Mouse (Mus musculus): ENCODE results near the gene Col27a1.

Gene Col27a1

DNA sequence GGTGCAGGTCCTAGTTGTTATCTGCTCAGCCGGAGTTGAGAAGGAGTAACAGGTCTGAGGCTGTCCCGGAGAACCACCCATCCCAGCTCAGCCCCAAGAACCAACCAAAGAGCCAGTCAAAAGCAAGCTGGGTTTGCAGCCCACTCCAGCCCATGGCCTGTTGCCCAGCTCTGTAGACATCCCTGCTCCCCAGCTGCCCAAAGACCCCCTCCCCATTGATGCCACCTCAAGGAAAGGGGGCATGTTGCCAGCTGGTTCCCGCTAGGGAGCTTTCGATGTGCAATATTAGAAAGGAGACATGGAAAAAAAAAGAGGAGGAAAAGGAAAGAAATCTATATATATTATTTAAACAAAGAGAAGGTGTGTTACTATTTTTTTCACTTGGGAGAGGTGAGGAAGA, 119.6 kb downstream of the Col27a1 start:
- Histone ChIP-seq H3K27me3 (ENCODE audit: control insufficient read depth, insufficient read depth, low read length, poor library complexity, severe bottlenecking) (no peaks in the 10 kb centered on the region), H3K36me3 (ENCODE audit: control insufficient read depth, insufficient read depth, low read length, poor library complexity, severe bottlenecking) (no peaks in the 10 kb centered on the region)
- no peak for DNase-seq (ENCODE audit: low read depth, low spot score)

DNA sequence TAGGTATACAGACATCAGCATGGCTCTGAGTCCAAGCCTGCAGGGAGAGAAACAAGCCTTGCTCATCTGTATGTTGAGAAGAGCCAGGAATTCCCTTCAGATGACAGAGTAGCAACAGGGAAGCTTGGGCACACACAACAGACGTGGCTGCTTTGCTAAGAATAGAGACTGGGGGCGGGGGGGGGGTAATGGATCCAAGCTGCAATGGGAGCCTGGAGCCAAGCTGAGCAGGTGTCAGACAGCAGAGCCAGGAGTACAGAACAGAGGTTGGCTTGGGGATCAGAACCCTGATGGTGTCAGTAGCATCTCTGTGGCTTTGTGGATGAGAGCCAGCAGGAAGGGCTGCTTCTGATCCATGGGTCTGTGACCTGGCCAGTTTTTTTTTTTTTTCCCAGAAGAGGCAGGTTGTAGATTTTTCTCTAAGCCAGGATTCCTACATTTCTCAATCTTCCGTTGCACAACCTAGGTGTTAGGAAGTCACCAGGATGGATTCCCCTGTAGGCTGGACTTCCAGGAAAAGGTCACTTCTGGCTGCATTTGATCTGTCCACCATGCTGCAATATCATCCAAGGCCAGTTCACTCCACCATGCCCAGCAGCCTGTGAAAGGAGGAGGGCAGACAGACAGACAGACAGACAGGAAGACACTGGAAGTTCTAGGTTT, 124.7 kb downstream of the Col27a1 start:
- DNase-seq (ENCODE audit: low read depth, low spot score) = no peak
- Histone ChIP-seq H3K36me3 (ENCODE audit: control insufficient read depth, insufficient read depth, low read length, poor library complexity, severe bottlenecking) (no peaks in the 10 kb centered on the region), H3K27me3 (ENCODE audit: control insufficient read depth, insufficient read depth, low read length, poor library complexity, severe bottlenecking) (no peaks in the 10 kb centered on the region)

DNA sequence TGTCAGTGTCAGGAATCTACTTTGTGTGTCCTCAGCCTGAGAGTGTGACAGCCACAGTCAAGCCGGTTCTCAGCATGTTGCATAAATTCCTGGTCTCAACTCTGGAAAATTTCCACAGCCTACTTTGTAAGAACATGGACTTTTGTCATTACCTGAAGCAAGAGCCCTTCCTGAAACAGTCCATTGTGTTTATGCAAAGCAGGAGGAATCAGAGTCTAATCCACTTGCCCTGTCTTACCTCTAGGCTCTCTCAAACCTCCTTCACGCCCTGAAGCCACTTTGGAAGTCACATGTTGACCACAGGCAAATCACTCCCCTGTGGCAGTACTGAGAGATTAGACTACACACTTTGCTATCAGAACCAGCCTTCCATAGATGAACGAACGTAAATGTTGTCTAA, 128.7 kb downstream of the Col27a1 start:
- no peak for DNase-seq (ENCODE audit: low read depth, low spot score)
- no peaks in the 10 kb centered on the region for H3K27me3 ChIP-seq (ENCODE audit: control insufficient read depth, insufficient read depth, low read length, poor library complexity, severe bottlenecking)

DNA sequence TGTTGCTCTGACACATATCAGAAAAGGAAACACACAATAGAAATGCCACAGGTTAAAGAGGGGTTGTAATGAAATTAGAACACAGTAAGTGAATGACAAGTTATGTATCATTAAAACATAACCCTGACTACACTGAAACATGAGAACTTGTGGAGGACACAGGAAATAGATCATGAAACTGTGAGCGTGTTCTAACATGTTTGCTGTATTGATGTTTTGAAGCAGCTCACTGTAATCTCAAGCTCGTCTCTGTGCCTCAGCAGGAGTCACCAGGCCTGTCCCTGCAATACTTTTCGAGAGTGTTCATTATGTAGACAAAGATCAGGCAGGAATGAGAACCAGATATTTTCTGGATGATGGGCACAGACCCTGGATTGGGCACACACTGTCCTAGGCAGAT, 129.8 kb downstream of the Col27a1 start:
- H3K27me3 ChIP-seq (ENCODE audit: control insufficient read depth, insufficient read depth, low read length, poor library complexity, severe bottlenecking) = no peaks in the 10 kb centered on the region
- no peaks in the 10 kb centered on the region for H3K36me3 ChIP-seq (ENCODE audit: control insufficient read depth, insufficient read depth, low read length, poor library complexity, severe bottlenecking)
- DNase-seq (ENCODE audit: low read depth, low spot score) = no peak

More for the DNA sequence above, 128.7 kb downstream of the Col27a1 start:
- no peaks in the 10 kb centered on the region for H3K36me3 ChIP-seq (ENCODE audit: control insufficient read depth, insufficient read depth, low read length, poor library complexity, severe bottlenecking)

DNA sequence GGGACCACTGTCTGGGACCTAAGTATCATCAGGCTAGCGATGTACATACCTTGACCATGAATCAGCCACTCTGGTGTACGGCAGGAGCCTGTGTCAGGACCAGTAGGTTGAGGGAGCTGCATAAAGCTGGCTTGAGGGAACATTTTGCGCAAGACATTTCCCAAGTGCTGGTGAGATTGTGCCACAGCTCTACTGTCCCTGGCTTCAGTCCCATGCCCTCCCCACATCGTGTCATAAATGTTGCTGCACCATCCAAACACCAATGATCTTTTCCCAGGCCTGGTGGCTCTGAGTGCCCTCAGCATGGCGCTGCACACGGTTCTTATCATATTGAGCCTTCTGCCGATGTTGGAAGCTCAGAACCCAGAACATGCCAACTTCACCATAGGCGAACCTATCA, 130.5 kb downstream of the Col27a1 start, which contains the start of gene Orm1:
Orm1 (plus strand) TSS at position 266 of the 400 bp plus-strand sequence.
- no peak for DNase-seq (ENCODE audit: low read depth, low spot score)
- no peaks in the 10 kb centered on the region for H3K27me3 ChIP-seq (ENCODE audit: control insufficient read depth, insufficient read depth, low read length, poor library complexity, severe bottlenecking)
- no peaks in the 10 kb centered on the region for H3K36me3 ChIP-seq (ENCODE audit: control insufficient read depth, insufficient read depth, low read length, poor library complexity, severe bottlenecking)

DNA sequence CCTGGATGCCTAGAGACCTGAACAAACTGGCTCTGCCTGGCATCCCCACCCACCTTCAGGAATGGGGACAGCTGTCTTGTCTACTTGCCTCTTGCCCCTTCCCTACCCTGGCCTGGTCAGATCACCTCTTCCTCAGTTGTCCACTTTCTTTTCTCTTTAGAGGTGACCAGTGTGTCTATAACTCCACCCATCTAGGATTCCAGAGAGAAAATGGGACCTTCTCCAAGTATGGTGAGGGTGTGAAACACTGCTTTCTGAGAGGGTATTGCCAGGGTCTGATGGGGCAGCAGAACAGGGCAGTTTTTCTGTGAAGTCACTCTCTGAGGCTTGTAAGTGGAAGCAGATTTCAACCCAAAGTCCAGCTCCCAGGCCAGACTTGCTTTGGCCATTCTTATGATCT, 131.5 kb downstream of the Col27a1 start:
- H3K27me3 ChIP-seq (ENCODE audit: control insufficient read depth, insufficient read depth, low read length, poor library complexity, severe bottlenecking) = no peaks in the 10 kb centered on the region
- no peaks in the 10 kb centered on the region for H3K36me3 ChIP-seq (ENCODE audit: control insufficient read depth, insufficient read depth, low read length, poor library complexity, severe bottlenecking)
- no peak for DNase-seq (ENCODE audit: low read depth, low spot score)

DNA sequence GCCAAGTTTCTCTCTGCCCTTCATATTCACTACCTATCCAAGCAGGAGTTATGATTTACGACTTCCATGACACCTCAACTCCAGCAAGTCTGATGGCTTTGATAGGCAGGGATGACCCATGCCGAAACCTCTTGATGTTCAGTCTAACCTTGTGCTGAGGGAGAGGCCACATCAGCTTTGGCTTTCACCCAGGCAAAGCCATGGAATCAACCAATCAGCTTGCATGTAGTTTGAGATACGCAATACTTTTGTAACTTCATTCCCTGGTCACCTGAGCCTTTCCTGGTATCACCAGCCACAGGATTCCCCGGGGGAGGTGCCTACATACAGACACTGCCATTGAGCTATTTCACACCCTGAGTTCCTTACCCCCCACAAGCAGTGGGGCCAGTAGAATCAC, 132.9 kb downstream of the Col27a1 start:
- H3K36me3 ChIP-seq (ENCODE audit: control insufficient read depth, insufficient read depth, low read length, poor library complexity, severe bottlenecking) = no peaks in the 10 kb centered on the region
- H3K27me3 ChIP-seq (ENCODE audit: control insufficient read depth, insufficient read depth, low read length, poor library complexity, severe bottlenecking) = no peaks in the 10 kb centered on the region
- no peak for DNase-seq (ENCODE audit: low read depth, low spot score)

DNA sequence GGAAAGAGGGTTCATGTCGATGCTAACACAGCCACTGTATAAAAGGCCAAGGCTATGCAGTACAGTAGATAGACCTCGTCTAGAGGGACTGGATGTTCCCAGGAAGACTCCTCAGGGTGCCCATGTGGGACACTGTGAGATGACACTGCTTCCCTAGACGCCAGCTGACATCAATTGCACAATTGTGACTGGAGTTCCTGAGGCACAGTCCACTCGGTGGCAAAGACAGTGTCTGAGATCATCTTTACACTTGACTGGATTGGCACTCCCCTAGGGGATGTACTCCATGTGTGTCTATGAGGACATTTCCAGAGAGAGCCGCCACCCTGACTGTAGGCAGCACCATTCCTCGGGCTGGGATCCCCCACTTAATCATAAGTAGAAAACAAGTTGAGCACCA, 134.7 kb downstream of the Col27a1 start:
- H3K36me3 ChIP-seq (ENCODE audit: control insufficient read depth, insufficient read depth, low read length, poor library complexity, severe bottlenecking) = no peaks in the 10 kb centered on the region
- no peak for DNase-seq (ENCODE audit: low read depth, low spot score)
- H3K27me3 ChIP-seq (ENCODE audit: control insufficient read depth, insufficient read depth, low read length, poor library complexity, severe bottlenecking) = no peaks in the 10 kb centered on the region

DNA sequence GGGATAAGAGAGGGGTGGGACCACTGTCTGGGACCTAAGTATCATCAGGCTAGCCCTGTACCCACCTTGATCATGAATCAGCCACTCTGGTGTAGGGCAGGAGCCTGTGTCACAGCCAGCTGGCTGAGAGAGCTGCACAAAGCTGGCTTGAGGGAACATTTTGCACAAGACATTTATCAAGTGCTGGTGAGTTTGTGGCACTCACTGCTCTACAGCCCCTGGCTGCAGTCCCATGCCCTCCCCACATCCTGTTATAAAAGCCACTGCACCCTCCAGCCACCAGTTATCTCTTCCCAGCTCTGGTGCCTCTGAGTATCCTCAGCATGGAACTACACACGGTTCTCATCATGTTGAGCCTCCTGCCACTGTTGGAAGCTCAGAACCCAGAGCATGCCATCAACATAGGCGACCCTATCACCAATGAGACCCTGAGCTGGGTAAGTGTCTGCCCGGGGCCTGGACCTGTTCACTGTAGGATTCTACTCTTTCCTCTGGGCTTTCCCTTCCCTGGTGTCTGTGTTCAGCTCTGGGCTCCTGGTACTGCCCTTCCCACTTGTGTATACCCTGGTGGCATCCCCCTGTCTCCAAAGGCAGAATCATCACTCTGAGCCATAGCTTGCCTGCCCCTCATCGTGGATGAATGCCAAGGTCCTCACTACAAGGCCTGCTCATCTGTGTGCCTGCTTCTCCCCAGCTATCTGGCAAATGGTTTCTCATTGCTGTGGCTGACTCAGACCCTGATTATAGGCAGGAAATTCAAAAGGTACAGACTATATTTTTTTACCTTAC, 142.3 kb downstream of the Col27a1 start, which contains the start of gene Orm3:
Orm3 (plus strand) TSS at position 286 of the 789 bp plus-strand sequence.
- Histone ChIP-seq H3K36me3 (ENCODE audit: control insufficient read depth, insufficient read depth, low read length, poor library complexity, severe bottlenecking) (no peaks in the 10 kb centered on the region), H3K27me3 (ENCODE audit: control insufficient read depth, insufficient read depth, low read length, poor library complexity, severe bottlenecking) (no peaks in the 10 kb centered on the region)
- DNase-seq (ENCODE audit: low read depth, low spot score) = no peak

DNA sequence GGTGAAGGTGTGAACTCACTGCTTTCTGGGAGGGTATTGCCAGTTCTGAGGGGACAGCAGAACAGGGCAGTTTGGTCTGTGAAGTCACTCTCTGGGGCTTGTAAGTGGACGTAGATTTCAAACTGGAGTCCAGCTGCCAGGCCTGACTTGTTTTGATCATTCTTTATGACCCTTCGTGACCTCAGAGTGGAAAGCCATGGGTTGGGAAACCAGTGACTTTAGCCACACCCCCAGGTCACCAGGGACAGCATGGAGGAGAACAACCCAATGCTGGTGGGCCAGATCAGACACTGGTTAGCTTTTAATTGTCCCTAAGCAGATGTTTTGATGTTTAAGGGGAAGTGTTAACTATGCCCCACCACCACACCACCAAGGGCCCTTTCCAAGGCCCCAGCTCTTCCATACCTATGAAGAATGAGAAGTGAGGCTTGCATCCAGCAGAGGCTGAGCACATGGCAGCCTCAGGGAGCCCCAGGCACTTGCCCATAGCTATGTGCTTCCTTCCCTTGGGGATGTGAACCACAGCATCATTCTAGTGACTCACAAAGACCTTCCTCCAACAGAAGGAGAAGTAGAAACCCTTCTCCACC, 143.3 kb downstream of the Col27a1 start:
- no peak for DNase-seq (ENCODE audit: low read depth, low spot score)
- Histone ChIP-seq H3K36me3 (ENCODE audit: control insufficient read depth, insufficient read depth, low read length, poor library complexity, severe bottlenecking) (no peaks in the 10 kb centered on the region), H3K27me3 (ENCODE audit: control insufficient read depth, insufficient read depth, low read length, poor library complexity, severe bottlenecking) (no peaks in the 10 kb centered on the region)

DNA sequence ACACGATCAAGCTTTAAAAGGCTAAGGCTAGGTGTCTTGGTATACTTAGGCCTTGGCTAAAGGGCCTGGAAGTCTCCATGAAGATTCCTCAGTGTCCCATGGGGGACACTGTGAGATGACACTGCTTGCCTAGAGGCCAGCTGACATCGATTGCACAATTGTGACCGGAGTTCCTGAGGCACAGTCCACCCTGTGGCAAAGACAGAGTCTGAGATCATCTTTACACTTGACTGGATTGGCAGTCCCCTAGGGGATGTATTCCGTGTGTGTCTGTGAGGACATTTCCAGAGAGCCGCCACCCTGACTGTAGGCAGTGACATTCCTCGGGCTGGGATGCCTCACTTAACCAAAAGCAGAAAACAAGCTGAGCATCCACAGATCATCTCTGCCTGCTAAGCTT, 146.1 kb downstream of the Col27a1 start:
- no peak for DNase-seq (ENCODE audit: low read depth, low spot score)
- Histone ChIP-seq H3K36me3 (ENCODE audit: control insufficient read depth, insufficient read depth, low read length, poor library complexity, severe bottlenecking) (peaks cover 4% of the 10 kb centered on the region; the same call in 1 of the 2 replicates), H3K27me3 (ENCODE audit: control insufficient read depth, insufficient read depth, low read length, poor library complexity, severe bottlenecking) (no peaks in the 10 kb centered on the region)

DNA sequence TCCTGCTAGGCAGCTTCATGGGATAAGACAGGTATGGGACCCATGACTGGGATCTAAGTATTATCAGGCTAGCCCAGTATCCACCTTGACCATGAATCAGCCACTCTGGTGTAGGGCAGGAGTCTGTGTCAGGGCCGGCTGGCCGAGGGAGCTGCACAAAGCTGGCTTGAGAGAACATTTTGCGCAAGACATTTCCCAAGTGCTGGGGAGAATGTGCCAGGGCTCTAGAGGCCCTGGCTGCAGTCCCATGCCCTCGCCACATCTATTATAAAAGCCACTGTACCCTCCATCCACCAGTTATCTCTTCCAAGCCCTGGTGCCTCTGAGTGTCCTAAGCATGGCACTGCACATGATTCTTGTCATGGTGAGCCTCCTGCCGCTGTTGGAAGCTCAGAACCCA, 148.3 kb downstream of the Col27a1 start, which contains the start of gene Orm2:
Orm2 (plus strand) TSS at position 300 of the 400 bp plus-strand sequence.
- DNase-seq (ENCODE audit: low read depth, low spot score) = no peak
- peaks cover 5% of the 10 kb centered on the region; the same call in 1 of the 2 replicates for H3K36me3 ChIP-seq (ENCODE audit: control insufficient read depth, insufficient read depth, low read length, poor library complexity, severe bottlenecking)
- H3K27me3 ChIP-seq (ENCODE audit: control insufficient read depth, insufficient read depth, low read length, poor library complexity, severe bottlenecking) = no peaks in the 10 kb centered on the region

DNA sequence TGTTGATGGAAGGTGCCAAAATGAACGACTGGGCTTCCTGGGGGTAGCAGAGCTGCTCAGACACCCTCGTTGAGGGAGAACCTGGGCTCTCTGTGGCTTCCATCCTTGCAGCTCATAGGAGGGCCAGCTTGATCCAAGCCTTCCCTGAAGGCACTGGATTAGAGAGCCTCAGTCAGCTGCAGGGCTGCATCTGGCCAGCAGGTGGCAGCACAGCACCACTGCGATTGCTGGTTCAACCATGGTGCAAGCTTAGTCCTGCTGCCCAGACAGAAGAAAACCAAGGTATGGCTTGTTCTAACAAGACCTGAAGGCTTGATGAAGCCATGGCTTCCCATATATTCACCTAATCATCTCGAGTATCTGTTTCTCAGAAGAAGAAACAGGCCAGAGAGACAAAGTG, 154.8 kb downstream of the Col27a1 start:
- peak; percentile 88 for DNase-seq (ENCODE audit: low read depth, low spot score)
- H3K27me3 ChIP-seq (ENCODE audit: control insufficient read depth, insufficient read depth, low read length, poor library complexity, severe bottlenecking) = no peaks in the 10 kb centered on the region
- peaks cover 42% of the 10 kb centered on the region for H3K36me3 ChIP-seq (ENCODE audit: control insufficient read depth, insufficient read depth, low read length, poor library complexity, severe bottlenecking)

DNA sequence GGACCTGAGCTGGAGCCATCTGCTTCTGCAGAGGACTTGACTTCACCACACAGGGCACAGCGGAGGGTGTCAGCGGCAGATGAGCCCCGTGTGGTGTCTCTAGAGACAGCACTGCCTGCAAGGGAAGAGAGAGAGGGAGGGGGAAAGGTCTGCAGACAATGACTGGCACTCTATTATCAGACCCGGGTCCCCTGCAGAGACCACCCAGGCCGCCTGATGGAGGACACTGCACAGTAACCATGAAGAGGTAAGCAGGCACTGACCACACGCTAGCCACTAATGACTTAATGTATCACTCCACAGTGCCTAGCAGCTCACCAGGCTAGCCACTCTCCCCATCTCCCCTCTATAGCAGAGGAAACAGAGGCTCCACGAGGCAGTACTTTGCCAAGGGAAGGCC, 157.1 kb downstream of the Col27a1 start:
- DNase-seq (ENCODE audit: low read depth, low spot score) = no peak
- Histone ChIP-seq H3K27me3 (ENCODE audit: control insufficient read depth, insufficient read depth, low read length, poor library complexity, severe bottlenecking) (no peaks in the 10 kb centered on the region), H3K36me3 (ENCODE audit: control insufficient read depth, insufficient read depth, low read length, poor library complexity, severe bottlenecking) (peaks cover 55% of the 10 kb centered on the region)

DNA sequence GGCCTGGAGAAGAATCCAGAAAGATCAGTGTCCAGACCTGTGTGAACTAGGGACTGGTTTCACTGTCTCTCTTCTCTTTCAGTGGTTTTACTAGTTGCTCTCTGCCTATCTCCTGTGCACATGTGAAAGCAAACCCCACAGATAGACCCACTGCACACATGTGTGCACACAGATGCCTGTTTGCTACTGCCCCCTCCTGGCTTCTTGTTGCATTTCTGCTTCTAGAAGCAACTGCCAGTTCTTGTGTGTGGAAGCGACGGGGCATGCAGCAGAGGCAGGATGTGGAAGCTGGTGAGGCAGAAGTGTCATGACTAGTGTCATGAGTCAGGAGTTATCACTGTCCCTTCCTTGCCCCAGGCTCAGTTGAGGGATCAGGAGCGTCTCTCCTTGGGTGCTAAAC, 158.1 kb downstream of the Col27a1 start:
- peak; percentile 87 for DNase-seq (ENCODE audit: low read depth, low spot score)
- Histone ChIP-seq H3K36me3 (ENCODE audit: control insufficient read depth, insufficient read depth, low read length, poor library complexity, severe bottlenecking) (peaks cover 64% of the 10 kb centered on the region), H3K27me3 (ENCODE audit: control insufficient read depth, insufficient read depth, low read length, poor library complexity, severe bottlenecking) (no peaks in the 10 kb centered on the region)
